Mouse (Mus musculus) heart, postnatal 25 days (tissue): ENCODE data around the gene Tuba1b. TPM values are rescaled to one million over a fixed set of nuclear protein-coding genes. Genes with fewer than 3 reads are reported as not detected.
"Not testable (repeated sequence)": the region's sequence is repeated elsewhere in the genome, so short reads cannot be mapped to it uniquely, and the experiment has no call there.

ENCODE experiments used
- DNase-seq: peaks from one replicate; pipeline ENCODE4 v3.0.0; 2022; ENCODE audit warnings: low spot score
- intact Hi-C: fragments of 180-260 bp; cut with DNase I; formaldehyde crosslinking; loops from one replicate; pipeline ENCODE4 v1.15.1; 2025
- total RNA-seq, 2 experiments: library from RNA; stranded (reverse); gene quantifications; 2 replicates each; pipeline ENCODE4 v1.2.3; 2021

Gene Tuba1b
- total RNA-seq = 100 to 1,000 TPM; 163 to 175 TPM

DNA sequence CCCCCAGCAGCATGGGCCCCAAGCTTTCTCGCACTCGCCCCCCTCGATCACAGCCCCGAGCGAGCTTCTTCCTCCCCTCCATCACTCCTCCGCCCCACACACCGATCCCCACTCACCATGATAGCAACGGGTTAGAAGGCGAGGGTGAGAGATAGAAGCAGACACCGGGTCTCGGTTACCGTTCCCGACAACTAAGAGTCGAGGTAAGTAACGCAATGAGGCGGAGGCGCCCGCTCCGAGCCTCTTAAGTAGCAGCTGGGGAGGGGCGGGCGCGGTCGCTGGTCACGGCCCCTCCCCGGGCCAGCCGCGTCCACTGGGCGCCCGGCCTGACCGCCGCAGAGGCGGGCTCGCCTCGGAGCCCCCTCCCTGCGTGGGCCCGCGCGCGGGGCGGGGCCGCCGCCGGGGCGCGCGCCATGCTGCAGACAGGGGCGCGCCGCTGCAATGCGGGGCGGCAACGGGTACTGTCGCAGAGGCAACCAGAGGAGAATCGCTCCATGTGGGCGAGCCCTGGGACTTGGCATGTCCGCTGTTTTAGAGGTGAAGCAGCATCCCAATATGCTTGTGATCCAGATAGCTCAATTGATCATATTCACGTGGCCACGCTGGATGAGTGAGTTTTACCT is at the start of gene Tuba1b:
Tuba1b (minus strand) TSS at position 349 of the 623 bp plus-strand sequence.
- DNase-seq = peak; percentile 91
- intact Hi-C loops = loop anchor here (2.0 kb wide), 1 partner anchor 18 kb away; the partner anchor contains the start of genes Gm49450 and Tuba1a

DNA sequence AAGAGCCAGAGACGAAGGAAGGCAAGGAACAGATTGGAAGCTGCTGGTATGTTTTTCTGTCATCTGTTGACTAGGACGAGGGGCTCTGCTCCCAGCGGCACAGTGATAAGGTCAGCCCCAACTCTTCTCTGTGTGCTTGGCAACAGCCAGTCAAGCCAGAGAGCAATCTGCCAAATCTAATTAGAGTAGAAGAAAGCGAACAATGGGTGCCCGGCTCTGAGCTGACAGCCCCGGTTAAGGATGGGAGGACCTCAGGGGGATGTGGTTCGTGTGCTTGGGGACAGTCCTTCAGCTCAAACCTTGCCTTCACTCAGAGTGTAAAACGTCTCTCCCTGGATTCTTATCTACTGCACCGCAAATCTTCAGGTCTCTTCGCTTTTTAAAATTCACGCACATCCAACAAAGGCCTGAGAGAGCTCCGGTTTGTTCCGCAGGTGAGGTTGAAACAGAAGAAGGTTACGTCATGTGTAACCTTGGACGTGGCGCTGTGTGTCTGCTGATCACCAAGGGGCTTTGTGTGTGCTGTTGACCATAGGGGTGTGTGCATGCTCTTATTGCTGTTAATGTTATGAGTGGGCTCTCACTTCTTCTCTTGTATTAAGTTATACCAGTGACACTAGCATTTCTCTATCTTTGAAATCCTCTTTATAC is 49.2 kb upstream of the Tuba1b start:
- intact Hi-C loops = loop anchor here (2.0 kb wide), 1 partner anchor 31 kb away; the partner anchor contains the start of genes Gm49450 and Tuba1a

DNA sequence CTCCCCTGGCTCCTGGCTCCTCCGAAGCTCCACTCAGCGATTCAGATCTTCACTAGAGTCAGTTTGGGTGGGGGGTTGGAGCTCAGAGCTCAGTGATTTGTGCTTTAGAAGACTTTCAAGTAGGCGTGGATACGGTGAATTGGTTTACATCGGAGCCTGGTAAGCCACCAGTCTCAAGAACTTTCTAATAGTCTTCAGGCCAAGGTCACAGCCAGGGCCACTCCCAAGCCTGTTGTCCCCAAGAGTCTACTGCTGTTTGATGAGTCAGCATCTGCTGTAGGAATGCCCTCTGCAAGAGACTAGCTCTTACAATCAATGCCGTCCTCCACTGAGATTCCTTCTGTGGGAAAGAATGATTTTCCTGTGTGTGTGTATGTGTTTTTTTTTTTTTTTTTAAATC is 47.7 kb upstream of the Tuba1b start:
- no peak for DNase-seq
- intact Hi-C loops = no loop called here

More for the DNA sequence above, 49.2 kb upstream of the Tuba1b start:
- no peak for DNase-seq

DNA sequence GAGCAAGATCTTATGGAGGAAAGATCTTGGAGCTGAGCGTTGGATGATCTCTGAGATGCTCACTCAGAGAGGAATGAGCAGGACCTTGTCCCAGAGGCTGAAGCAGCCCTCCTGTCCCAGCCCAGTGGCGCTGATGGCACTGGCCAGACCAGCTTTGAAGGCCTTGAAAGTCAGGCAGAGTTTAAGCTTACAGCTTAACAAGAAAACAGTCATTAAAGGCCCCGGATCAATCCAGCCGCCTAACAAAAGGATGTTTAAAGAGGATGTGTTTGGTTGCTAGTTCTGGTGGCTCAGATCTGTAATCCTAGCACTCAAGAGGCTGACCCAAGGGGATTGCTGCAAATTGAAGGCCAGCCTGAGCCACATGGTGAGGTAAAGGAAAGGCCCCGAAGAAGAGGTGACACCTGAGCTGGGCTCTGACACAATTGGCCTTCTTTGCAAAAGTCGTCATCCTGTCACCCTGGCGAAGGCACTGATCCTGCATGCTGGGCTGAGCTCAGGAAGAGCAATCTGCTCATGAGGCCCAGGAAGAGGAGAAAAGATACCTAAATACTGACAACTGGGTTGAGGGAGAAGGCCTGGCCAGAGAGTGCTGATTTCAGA is 45.7 kb upstream of the Tuba1b start:
- no peak for DNase-seq
- intact Hi-C loops = no loop called here

DNA sequence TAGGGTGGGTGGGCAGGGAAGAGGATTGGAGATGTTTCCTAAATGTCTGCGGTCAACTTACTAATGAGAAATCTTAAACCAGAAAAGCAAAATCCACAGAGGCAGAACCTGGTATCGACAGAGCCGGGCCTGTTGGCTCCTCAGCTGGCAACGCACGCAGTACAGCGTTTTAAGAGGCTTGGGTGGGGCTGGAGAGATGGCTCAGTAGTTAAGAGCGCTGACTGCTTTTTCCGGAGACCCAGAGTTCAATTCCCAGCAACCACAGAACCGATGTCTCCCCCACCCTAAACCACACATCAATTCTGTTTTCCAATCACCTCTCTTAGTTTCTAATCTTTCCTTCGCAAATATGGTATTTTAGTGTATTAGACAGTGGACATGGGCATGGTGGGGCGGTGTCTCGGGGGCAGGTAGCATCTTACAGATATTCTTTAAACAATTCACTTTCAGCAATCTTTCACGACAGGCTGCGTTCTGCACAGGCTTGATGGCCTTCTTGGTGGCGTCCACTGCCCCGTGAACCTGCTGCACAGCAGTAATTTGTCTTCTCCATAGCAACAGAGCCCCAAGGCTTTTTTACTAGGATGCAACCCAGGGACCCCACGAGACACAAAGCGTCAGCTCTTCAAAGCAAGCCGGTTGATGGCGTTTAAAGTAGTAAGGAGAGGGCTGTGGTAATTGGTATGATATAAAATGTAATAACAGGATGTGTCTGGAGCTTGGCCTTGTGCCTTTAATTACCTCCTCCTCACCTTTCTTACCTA is 44.2 kb upstream of the Tuba1b start:
- intact Hi-C loops = no loop called here
- DNase-seq = no peak

DNA sequence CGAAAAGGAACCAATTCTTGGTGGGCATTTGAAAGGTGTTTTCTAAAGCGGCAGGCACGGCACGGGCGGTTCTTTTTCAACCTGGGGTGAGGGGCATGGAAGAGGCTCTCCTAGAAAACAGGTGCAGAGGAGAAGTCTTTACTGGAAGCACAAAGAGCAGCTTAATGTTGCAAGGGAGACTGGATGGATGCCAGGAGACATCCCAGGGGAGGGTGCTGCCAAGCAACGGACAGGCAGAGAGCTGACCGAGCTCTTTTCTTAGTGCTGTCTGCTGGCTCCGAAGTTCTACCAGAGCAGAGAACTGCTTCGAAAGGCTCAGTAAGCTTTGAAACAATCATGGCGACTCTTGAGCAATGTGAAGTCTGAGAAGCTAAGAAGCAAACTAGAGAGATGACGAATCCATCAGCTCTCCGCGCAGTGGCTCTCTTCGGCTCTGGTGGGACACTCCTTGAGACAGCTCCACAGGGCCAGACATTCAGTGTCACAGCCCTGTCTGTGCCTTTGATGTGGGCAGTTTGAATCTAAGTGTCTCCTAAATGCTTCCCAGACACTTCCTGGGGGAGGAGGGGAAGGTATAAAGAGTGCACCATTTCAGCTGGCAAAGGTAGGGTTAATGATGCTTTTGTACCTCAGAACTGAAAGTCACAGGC is 43.5 kb upstream of the Tuba1b start:
- intact Hi-C loops = no loop called here
- peak; percentile 75 for DNase-seq

DNA sequence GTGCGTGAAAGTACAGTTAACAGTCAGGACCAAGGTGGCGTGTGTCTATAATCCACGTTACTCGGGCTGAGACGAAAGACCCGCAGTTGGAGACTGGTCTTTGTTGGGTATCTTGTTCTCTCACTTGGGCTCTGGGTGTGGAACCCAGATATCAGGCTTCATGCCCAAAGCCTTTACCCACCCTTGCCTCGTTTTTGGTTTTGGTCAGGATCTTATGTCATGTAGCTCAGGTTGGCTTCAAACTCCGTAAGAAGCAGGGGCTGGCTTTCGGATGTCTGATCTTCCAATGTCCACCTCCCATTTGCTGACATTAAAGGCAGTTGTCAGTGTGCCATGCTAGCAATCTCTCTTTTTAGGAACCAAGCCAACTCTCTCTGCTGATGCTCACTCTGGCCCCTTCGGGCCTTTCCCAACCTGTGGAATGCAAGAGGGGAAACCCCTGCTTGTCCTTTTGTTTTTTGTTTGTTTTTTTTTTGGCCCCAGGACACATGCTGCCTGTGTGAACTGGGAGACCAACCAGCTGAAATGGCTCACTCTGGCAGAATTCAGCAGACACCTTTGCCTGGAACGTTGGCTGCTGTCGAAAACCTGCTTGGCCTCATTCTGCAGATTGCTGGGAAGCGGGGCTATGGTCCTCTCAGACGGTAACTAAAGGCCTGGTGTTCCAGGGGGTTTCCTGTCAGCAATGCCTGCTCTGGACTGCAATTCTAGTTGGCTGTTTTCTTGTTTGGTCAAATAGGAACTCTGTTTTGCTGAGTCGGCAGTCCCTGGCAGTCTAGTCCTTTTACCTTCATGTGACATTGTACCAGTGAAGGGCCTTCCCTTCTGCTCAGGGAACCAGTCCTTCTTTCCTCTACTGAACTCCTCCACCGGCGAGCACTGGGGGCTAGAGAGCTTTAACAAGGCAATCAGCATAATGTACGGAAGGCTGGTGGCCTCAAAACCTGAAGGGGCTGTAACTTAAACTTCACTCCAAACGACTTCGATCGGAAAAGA is 42.7 kb upstream of the Tuba1b start:
- DNase-seq = no peak
- intact Hi-C loops = no loop called here

DNA sequence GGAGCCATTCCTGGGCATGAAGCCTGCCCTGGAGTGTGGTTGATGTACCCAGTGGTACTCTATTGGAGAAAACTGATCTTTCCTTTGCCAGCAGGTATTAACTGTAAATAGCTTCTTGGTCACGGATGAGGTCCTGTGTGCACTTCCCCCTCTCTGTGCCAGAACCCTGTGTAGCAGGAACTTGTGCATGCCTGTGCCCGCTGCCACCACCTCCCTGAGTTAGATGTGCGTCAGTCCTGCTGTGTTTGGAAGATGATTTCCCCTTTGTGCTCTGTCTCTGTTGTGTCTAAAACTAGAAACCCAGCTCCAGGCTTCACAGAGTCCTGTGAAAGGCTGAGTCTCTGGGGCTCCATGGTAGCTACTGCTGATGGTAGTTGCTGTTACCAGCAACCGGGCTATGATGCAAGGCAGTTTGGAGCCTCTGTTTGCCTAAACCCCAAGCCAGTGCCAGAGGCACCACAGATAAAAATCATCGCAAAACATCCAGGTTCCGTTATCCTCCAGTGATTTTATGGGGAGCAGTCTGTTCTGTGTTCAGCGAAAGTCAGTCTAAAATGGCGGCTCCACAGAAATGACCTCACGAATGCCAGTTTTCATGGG is 38.8 kb upstream of the Tuba1b start:
- intact Hi-C loops = no loop called here
- DNase-seq = no peak

DNA sequence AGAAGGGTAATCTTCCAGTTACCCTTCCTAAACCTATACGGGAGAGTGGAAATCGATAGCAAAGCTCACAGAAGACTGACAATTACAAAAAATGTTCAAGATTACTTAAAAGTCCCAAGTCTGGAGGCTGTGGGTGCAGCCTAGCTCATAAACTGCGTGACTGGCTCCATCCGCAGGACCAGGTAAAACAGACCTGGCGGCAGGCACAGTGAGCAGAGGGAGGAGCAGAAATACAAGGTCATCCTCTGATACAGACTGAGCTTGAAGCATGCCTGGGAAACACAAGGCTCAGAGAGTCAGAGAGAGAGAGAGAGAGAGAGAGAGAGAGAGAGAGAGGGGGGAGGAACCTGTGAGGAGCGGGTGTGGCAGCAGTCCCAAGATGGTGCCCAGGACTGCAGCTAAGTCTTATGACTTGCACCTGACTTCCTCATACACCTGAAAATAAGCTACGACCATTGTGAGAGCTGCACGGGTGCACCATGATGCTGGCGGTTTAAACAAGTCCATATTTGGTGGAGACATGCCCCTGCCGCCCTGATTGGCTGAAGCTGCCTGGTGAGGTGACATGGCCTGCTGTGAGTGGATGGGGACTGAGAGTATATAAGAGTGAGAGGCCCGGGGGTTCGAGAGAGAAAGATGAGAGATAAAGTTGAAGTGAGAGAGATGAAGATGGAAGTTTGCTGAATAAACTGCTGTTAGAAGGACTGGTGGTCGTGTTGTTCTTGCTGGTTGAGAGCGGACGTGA is 37.4 kb upstream of the Tuba1b start:
- DNase-seq, intact Hi-C loops: not testable (repeated sequence)

DNA sequence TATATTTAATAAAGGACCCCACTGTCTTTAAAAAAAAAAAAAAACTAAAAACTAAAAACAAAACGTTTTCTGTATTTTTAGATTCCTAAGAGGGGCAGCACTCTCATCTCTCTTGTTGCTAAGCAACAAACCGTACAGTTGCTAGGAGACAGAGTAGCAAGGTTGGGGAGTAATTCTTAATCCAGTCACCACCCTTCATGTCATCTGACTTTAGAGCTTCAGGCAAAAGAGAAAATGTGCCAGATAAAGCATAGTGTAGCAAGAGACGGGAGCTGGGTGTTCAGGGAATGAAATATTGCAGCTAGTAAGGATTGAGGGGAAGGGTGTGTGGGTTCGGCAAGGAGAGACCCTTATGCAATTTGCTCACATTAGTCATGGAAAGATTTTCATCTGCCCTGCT is 36.7 kb upstream of the Tuba1b start:
- no peak for DNase-seq
- intact Hi-C loops = no loop called here

DNA sequence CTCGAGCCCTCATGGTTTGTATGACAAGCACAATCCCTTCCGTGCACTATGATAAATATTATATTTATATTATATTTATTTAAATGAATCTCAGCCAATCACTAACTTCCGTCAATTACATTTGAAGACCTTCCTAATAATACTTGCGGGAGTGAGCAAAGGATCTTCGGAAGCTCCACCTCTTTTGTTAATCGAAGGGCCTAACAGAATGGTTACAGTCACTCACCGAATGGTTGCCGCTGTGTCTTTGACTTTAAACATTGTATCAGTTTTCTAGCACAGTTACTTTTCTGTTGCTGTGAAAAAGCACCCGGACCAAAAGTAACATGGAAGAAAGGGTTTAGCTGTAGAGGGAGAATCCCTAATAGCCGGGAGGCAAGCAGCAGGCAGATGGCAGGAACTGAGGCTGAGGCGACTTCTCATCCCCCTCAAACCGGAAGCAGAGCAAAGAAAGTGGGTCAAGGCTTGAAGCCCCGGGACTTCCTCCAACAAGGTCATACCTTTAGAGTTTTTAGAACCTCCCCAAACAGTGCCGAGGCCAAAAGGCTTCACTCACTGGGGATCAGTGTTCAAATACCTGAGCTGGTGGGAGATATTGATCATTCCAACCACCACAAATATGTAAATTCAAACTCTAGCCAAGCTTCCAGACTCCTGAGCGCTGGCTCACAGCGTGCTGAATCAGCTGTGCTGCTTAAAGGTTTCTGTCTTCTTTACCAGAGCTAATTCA is 35.2 kb upstream of the Tuba1b start:
- intact Hi-C loops = no loop called here
- DNase-seq = no peak

DNA sequence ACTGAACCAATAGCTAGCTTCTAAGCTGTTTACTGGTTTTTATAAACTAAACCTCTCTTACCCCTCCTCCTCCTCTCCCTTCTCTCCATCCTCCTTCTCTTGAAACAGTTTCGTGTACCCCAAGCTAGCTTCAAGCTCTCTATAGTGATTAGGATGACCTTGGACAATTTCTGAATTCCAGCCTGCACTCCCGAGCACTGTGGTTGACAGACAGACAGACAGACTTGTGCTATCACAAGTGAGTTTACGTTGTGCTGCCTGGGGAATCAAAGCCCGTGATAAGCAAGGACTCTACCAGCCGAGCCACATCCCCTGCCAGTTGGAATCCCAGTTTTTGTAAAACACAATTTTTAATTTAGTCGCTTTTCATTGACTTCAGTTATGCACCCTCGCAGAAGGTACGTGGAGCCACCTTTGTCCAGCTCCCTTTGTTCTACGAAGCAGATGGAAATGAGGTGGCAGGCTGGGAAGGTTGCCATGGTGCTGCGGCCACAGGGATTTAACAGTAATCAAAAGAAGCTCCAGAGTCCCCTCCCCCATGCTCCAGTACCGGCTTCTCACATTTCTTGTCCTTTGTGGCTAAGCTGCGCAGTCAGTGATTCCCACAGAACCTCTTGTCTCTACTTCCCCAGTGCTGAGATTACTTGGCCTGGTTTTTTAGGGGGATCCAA is 34.5 kb upstream of the Tuba1b start:
- DNase-seq = no peak
- intact Hi-C loops = no loop called here

DNA sequence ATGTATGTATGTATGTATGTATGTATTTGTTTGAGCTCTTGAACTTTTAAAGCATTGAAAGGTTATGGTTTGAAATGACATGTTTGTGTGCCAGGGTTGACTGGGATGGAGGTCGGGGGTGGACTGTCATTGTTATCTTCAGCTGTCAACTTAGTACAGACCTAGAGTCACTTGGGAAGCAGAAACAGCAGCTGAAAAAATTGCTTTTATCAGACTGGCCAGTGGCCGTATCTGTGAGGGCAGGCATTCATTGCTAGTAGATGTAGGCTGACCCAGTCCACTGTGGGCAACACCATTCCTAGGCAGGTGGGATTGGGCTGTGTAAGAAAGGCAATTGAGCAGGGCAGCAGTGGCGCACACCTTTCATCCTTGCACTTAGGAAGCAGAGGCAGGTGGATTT is 25.2 kb upstream of the Tuba1b start:
- intact Hi-C loops = no loop called here
- no peak for DNase-seq

DNA sequence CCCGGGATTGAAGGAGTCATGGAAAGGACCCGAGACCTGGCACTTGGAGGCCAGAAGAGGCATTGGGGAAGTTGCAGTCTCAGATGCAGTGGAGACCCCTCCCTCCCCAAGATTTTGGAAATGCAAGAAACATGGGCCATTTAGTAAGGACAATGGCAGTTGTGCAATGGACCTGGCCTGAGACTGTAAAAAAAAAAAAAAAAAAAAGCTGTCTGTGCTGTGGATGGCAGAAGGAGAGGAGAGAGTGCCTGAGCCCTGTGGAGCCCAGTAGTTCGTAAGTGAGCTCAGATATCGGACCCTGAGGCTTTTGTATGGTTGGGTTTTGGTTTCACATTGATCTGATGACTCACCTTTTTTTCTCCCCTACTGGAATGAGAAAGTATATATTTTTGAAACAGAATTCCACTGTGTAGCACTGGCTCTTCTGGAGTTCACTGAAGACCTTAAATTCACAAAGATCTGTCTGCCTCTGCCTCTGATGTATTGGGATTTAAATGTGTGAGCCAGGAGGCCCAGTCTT is 24.6 kb upstream of the Tuba1b start:
- DNase-seq = no peak
- intact Hi-C loops = no loop called here

DNA sequence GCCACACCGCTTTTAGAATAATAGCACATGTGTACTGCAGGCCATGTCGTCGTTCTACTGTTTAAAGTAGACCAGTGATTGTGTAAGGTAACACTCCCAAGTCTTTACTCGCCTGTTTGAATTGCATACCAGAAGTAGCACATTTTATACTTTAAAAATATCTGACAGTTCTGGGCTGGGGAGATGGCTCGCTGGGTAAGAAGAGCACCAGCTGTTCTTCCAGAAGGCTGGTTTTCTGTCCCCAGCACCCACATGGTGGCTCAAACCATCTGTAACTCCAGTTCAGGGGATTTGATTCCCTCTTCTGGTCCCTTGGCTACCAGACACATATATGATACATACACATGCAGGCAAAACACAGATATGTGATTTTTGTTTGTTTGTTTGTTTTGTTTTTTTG is 23.1 kb upstream of the Tuba1b start:
- intact Hi-C loops = no loop called here
- no peak for DNase-seq

DNA sequence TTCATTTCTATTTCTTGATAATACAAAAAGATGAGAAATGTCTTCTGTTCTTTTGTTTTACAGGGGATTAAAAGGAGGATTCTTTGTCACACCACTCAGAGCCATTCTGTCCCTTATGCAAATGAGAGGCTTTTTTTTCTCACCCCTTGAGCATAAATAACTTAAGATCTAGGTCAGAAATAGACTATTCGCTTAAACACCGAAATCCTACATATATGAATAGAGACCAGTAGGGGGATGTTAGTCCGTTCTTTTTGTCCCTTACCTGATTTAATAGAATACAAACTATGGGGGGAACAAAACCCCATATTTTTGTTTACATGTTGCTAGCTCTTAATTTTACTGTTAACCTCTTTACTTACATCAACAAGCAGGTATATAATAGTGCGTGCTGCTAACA is 21.6 kb upstream of the Tuba1b start:
- DNase-seq = no peak
- intact Hi-C loops = no loop called here

DNA sequence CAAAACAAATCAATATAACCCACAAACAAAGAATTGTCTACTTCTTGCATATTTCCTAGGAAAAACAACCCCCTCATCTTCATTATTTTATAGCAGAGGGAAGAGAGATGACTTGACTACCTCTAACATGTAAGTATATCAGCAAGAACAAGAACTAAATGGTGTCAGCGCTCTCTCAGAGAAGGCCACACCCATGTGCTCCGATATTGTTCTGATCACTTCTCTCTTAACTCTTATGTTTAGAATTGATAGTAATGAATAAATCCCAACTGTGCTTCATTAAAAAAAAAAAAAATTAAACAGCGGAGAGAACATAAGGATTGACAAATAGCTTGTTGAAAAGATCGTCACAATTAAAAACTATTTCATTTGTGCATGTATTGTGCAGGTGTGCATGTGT is 21.0 kb upstream of the Tuba1b start:
- intact Hi-C loops = no loop called here
- DNase-seq = no peak
